Mouse (Mus musculus) kidney, adult 2 months (tissue): Measurements from ENCODE around the gene Erbb2.

Experiments used
- CTCF ChIP-seq: fragments of 200-500 bp; conservative IDR thresholded peaks from 2 replicates; pipeline ENCODE4 v1.5.1; 2011; ENCODE audit warnings: low read depth, mild to moderate bottlenecking, control low read depth, low read length, moderate library complexity, mixed read lengths; ENCODE audit not compliant: insufficient read depth, insufficient read length
- POLR2A ChIP-seq: fragments of 200-500 bp; IDR thresholded peaks from one replicate; pipeline ENCODE4 v1.6.1; 2011; ENCODE audit warnings: low read depth, low read length, control low read depth

DNA sequence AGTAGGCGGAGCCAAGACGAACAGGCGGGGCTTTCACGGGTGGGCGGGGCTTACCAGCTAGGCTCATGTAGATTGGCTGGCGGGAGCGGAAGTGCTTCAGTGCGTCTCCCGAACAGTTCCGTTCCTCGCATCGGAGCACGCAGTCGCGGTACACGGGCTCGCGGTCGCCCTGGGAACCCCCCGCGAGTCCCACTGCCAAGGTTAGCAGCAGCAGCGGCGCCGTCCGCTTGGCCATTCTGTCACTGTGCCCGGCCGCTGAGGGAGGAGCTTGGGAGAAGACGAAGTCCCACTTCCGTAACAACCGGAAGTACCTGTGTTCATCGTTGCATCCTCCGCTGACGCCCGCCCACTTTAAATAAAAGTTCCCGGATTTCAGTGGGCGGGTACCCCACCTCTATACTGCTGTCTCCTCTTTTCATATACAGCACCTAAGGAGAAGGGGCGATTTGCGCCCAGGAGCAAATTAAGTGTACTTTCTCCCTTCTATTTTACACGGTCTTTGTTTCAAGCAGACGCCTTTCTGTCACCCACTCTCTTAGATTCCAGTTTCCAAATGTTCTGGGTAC lies 12.0 kb upstream of the Erbb2 start, which contains the start of gene Pgap3:
- no peak for TF ChIP-seq CTCF
- TF ChIP-seq POLR2A = peak; percentile 25
